Mouse (Mus musculus) cerebellum, adult 2 months (tissue): ENCODE results near the gene Csf3.

Experiments used
- CTCF ChIP-seq: fragments of 200-500 bp; IDR thresholded peaks from 2 replicates; pipeline ENCODE4 v1.5.1; 2011; ENCODE audit warnings: low read depth, mild to moderate bottlenecking, control low read depth, low read length, moderate library complexity, borderline replicate concordance; ENCODE audit not compliant: insufficient read depth
- POLR2A ChIP-seq: fragments of 200-500 bp; IDR thresholded peaks from 2 replicates; pipeline ENCODE4 v1.6.1; 2011; ENCODE audit warnings: low read length, control low read depth, borderline replicate concordance; ENCODE audit not compliant: insufficient read depth

- no peak for TF ChIP-seq POLR2A
- no peak for TF ChIP-seq CTCF
These were observed 40.1 kb downstream of the Csf3 start for GRCm38 (mm10) chr11:98741051-98741620.
